Mouse (Mus musculus) ES-Bruce4 (cell line): Measurements from ENCODE around the gene Myo5c. TPM values are rescaled to one million over a fixed set of nuclear protein-coding genes. Genes with fewer than 3 reads are reported as not detected.
A peak's percentile ranks its signal among the peaks of the same experiment; 100 is the strongest.

Experiments used
- H3K27ac ChIP-seq: 2 replicates; pipeline ENCODE4 v1.5.1; 2012; ENCODE audit warnings: low read length, inconsistent platforms; ENCODE audit not compliant: insufficient read depth
- H3K27me3 ChIP-seq: 2 replicates; pipeline ENCODE4 v1.6.1; 2012; ENCODE audit warnings: mild to moderate bottlenecking, low read length, inconsistent platforms; ENCODE audit not compliant: control insufficient read depth, poor library complexity, insufficient read depth, severe bottlenecking
- H3K36me3 ChIP-seq: 2 replicates; pipeline ENCODE4 v1.6.1; 2012; ENCODE audit warnings: inconsistent platforms, mild to moderate bottlenecking, low read length, moderate library complexity; ENCODE audit not compliant: control insufficient read depth, poor library complexity, insufficient read depth, severe bottlenecking
- H3K4me1 ChIP-seq: one replicate; pipeline ENCODE4 v1.8.1; 2011; ENCODE audit warnings: low read length; ENCODE audit not compliant: control insufficient read depth, insufficient read depth
- H3K4me3 ChIP-seq: 2 replicates; pipeline ENCODE4 v1.5.1; 2011; ENCODE audit warnings: low read depth, mild to moderate bottlenecking, low read length
- H3K9ac ChIP-seq: 2 replicates; pipeline ENCODE4 v1.6.1; 2012; ENCODE audit warnings: low read depth, mild to moderate bottlenecking, inconsistent platforms; ENCODE audit not compliant: poor library complexity, severe bottlenecking
- H3K9me3 ChIP-seq: replicated peaks from 2 replicates; pipeline ENCODE4 v1.6.1; 2012; ENCODE audit warnings: mild to moderate bottlenecking, low read length, inconsistent platforms; ENCODE audit not compliant: control insufficient read depth, poor library complexity, insufficient read depth, severe bottlenecking
- CTCF ChIP-seq: IDR thresholded peaks from one replicate; pipeline ENCODE4 v1.8.1; 2011; ENCODE audit warnings: low read depth, low read length
- EP300 ChIP-seq: IDR thresholded peaks from 2 replicates; pipeline ENCODE4 v1.6.1; 2011; ENCODE audit warnings: low read depth, low read length; ENCODE audit not compliant: insufficient read depth
- POLR2A ChIP-seq: IDR thresholded peaks from one replicate; pipeline ENCODE4 v1.8.1; 2011; ENCODE audit warnings: low read length; ENCODE audit not compliant: insufficient read depth
- polyA plus RNA-seq: library from polyadenylated mRNA; stranded (reverse); fragments of >200 nt; gene quantifications from 2 replicates; pipeline ENCODE4 v1.2.4, GENCODE M21; 2011; ENCODE audit warnings: low read depth; ENCODE audit not compliant: missing spikeins, insufficient read depth, insufficient read length

Myo5c gene
- polyA plus RNA-seq, 1 experiment: 8.8 TPM

GRCm38 (mm10) chr9:75236416-75237308 lies 4.8 kb downstream of the Myo5c start:
- Histone ChIP-seq H3K27me3 (no peaks in the 10 kb centered on the region), H3K27ac (no peak overlapping the region), H3K4me1 (peaks cover 5% of the 10 kb centered on the region), H3K9ac (no peak overlapping the region), H3K4me3 (no peak overlapping the region), H3K9me3 (no peaks in the 10 kb centered on the region), H3K36me3 (no peaks in the 10 kb centered on the region)
- TF ChIP-seq POLR2A (no peak), CTCF (no peak), EP300 (no peak)

- no peak overlapping the region for H3K9ac ChIP-seq
Observed at GRCm38 (mm10) chr9:75238179-75238578, 6.4 kb downstream of the Myo5c start.

GRCm38 (mm10) chr9:75243052-75243451 lies 11.2 kb downstream of the Myo5c start:
- Histone ChIP-seq H3K27me3 (no peaks in the 10 kb centered on the region), H3K9me3 (no peaks in the 10 kb centered on the region), H3K36me3 (peaks cover 5% of the 10 kb centered on the region; the same call in 1 of the 2 replicates), H3K9ac (no peak overlapping the region), H3K4me3 (no peak overlapping the region), H3K4me1 (no peaks in the 10 kb centered on the region), H3K27ac (no peak overlapping the region)
- no peak for TF ChIP-seq CTCF
- no peak for TF ChIP-seq EP300

More at GRCm38 (mm10) chr9:75238179-75238578, 6.4 kb downstream of the Myo5c start:
- no peaks in the 10 kb centered on the region for H3K36me3 ChIP-seq
- H3K27ac ChIP-seq: no peak overlapping the region
- H3K4me3 ChIP-seq: no peak overlapping the region
- no peaks in the 10 kb centered on the region for H3K9me3 ChIP-seq
- no peaks in the 10 kb centered on the region for H3K27me3 ChIP-seq
- no peak for TF ChIP-seq CTCF
- no peak for TF ChIP-seq EP300
- TF ChIP-seq POLR2A: no peak
- H3K4me1 ChIP-seq: peaks cover 5% of the 10 kb centered on the region

GRCm38 (mm10) chr9:75243730-75244406 lies 12.0 kb downstream of the Myo5c start:
- no peak for TF ChIP-seq CTCF
- no peak for TF ChIP-seq POLR2A
- TF ChIP-seq EP300: no peak
- Histone ChIP-seq H3K27ac (no peak overlapping the region), H3K9ac (no peak overlapping the region), H3K4me1 (no peaks in the 10 kb centered on the region), H3K9me3 (no peaks in the 10 kb centered on the region), H3K4me3 (no peak overlapping the region), H3K27me3 (no peaks in the 10 kb centered on the region), H3K36me3 (peaks cover 5% of the 10 kb centered on the region; the same call in 1 of the 2 replicates)

- Histone ChIP-seq H3K4me1 (no peaks in the 10 kb centered on the region), H3K36me3 (peaks cover 5% of the 10 kb centered on the region; the same call in 1 of the 2 replicates), H3K9ac (no peak overlapping the region), H3K9me3 (no peaks in the 10 kb centered on the region), H3K27me3 (no peaks in the 10 kb centered on the region), H3K4me3 (no peak overlapping the region), H3K27ac (no peak overlapping the region)
- TF ChIP-seq POLR2A (no peak), CTCF (peak; percentile 1)
Observed at GRCm38 (mm10) chr9:75244527-75244926, 12.7 kb downstream of the Myo5c start.
